Mouse (Mus musculus): Measurements from ENCODE around the gene Zfp870. TPM values are rescaled to one million over a fixed set of nuclear protein-coding genes. Genes with fewer than 3 reads are reported as not detected.

Gene Zfp870
- polyA plus RNA-seq, 1 experiment: 1.7 TPM

- DNase-seq: peak; percentile 71
- Histone ChIP-seq H3K4me1 (ENCODE audit: control insufficient read depth, insufficient read depth, low read length) (peaks cover 5% of the 10 kb centered on the region; the same call in 1 of the 2 replicates), H3K4me3 (replicated peaks; ENCODE audit: extremely low read depth, low read depth, low read length) (peak within 1 kb of the TSS; percentile 77)
- WGBS: 2% methylated on average over 35 of the region's 35 CpGs
- TF ChIP-seq POLR2A (IDR thresholded peaks at IDR 0.05; ENCODE audit: borderline replicate concordance, extremely low read depth, low read depth, low read length): peak; percentile 61; the same call in 1 of the 2 replicates
- TF ChIP-seq CTCF (IDR thresholded peaks at IDR 0.05; ENCODE audit: insufficient read depth, low read length): no peak
Observed at GRCm38 (mm10) chr17:32829540-32830417, 61.7 kb downstream of the Zfp870 start, which contains the start of gene Zfp799. Zfp799 (minus strand) TSS chr17:32830261.

Other genes starting within 250 kb of the Zfp870 start
- 0.07 and 0.26 TPM in 2 replicates for gene Cyp4f40, start 232.7 kb downstream of the Zfp870 start, polyA plus RNA-seq (2012; rRNA removed)
- 7.7 and 8.4 TPM in 2 replicates for gene Cyp4f15, start 206.0 kb downstream of the Zfp870 start, polyA plus RNA-seq (2012; rRNA removed)
- gene Zfp871, start 103.4 kb downstream of the Zfp870 start, polyA plus RNA-seq (2012; rRNA removed): 8.2 and 13.8 TPM in 2 replicates
- 0.06 TPM in 1 of 2 replicates, not detected in the other for gene Zfp811, start 81.7 kb downstream of the Zfp870 start, polyA plus RNA-seq (2012; rRNA removed)
- gene Zfp799, start 61.4 kb downstream of the Zfp870 start, polyA plus RNA-seq (2012; rRNA removed): 2.4 and 5.8 TPM in 2 replicates
- 0.26 and 0.57 TPM in 2 replicates for gene Cyp4f14, start 25.7 kb upstream of the Zfp870 start, polyA plus RNA-seq (2012; rRNA removed)
- 40.4 and 51.4 TPM in 2 replicates for gene Cyp4f13, start 55.8 kb upstream of the Zfp870 start, polyA plus RNA-seq (2012; rRNA removed)
- gene Zfp472, start 74.2 kb upstream of the Zfp870 start, polyA plus RNA-seq (2012; rRNA removed): 0.61 and 0.85 TPM in 2 replicates
- 2.7 and 4.3 TPM in 2 replicates for gene Zfp952, start 101.5 kb upstream of the Zfp870 start, polyA plus RNA-seq (2012; rRNA removed)
- 0.76 and 1.1 TPM in 2 replicates for gene Zfp763, start 141.8 kb upstream of the Zfp870 start, polyA plus RNA-seq (2012; rRNA removed)
- gene 4921501E09Rik, start 176.4 kb upstream of the Zfp870 start, polyA plus RNA-seq (2012; rRNA removed): not detected in 2 replicates
- gene Zfp563, start 197.7 kb upstream of the Zfp870 start, polyA plus RNA-seq (2012; rRNA removed): 1.2 and 2.2 TPM in 2 replicates
- gene Morc2b, start 248.0 kb upstream of the Zfp870 start, polyA plus RNA-seq (2012; rRNA removed): not detected in 2 replicates